Mouse (Mus musculus): ENCODE results near the gene Tab3. TPM values are rescaled to one million over a fixed set of nuclear protein-coding genes. Genes with fewer than 3 reads are reported as not detected.

Tab3 gene
- polyA plus RNA-seq, 1 experiment from 2014 or later: 6.2 TPM

DNA sequence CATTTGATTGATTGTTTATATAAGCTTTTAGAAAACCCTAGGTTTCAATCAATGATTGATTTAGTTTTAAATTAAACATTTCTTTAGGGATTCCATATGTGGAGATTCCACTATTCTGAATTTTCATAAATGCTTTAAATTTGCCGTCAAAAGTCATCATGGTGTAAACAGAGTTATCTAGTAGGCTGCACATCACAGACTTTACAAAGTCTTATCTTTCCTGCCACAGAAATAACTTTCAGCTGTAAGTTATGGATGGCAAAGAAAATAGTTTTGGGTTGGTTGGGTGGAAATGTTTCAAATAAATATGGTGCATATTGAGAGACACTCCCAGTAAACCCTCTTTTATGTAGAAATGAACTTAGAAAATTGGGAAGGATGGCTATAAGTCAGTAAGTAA is 8.7 kb downstream of the Tab3 start:
- H3K27me3 ChIP-seq (replicated peaks; ENCODE audit: control insufficient read depth, insufficient read depth, low read length): no peaks in the 10 kb centered on the region
- H3K9me3 ChIP-seq (ENCODE audit: control insufficient read depth, low read length): no peaks in the 10 kb centered on the region
- no peak for ATAC-seq (replicated peaks; ENCODE audit: low FRiP score, low TSS enrichment, low read depth)
- no peak overlapping the region for H3K4me3 ChIP-seq (ENCODE audit: low read depth, low read length)
- H3K4me2 ChIP-seq (ENCODE audit: low read length): no peak overlapping the region
- no peaks in the 10 kb centered on the region for H3K36me3 ChIP-seq (ENCODE audit: control insufficient read depth, insufficient read depth, low read length)
- no peaks in the 10 kb centered on the region for H3K4me1 ChIP-seq (replicated peaks; ENCODE audit: control insufficient read depth, insufficient read depth, low read length)
- H3K9ac ChIP-seq (ENCODE audit: low read length): no peak overlapping the region
- WGBS: 78% methylated on average over 1 of the region's 1 CpGs
- no peak for DNase-seq (ENCODE audit: low spot score)
- H3K27ac ChIP-seq (ENCODE audit: low read depth): no peak overlapping the region

DNA sequence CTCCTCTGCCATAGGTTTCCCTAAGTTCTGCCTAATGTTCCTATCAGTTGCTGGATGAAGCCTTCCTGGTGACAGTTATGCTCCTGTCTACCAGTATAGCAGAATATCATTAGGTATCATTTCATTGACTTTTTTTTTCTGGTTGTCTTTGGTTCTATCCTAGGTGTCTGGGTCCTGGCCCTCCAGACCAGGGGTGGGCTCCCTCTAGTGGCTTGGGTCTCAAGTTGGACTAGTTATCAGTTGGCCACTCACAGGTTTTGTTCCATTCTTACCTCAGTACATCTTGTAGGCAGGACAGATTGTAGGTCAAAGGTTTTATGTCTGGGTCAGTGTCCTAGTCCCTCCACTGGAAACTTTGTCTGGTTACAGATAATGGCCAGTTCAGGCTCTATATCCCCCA is 11.8 kb downstream of the Tab3 start:
- H3K27ac ChIP-seq (ENCODE audit: low read depth): no peak overlapping the region
- no peak for ATAC-seq (replicated peaks; ENCODE audit: low FRiP score, low TSS enrichment, low read depth)

DNA sequence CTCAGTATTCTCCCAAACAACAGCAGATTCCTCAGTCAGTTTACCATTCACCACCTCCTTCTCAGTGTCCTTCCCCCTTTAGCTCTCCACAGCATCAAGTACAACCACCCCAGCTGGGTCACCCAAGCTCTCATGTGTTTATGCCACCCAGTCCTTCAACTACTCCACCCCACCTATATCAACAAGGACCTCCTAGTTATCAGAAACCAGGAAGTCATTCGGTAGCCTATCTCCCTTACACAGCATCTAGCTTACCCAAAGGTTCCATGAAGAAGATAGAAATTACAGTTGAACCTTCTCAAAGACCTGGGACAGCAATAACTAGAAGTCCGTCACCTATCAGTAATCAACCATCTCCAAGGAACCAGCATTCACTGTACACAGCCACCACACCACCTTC is 40.9 kb downstream of the Tab3 start:
- H3K9me3 ChIP-seq (ENCODE audit: control insufficient read depth, low read length): no peaks in the 10 kb centered on the region
- no peak overlapping the region for H3K9ac ChIP-seq (ENCODE audit: low read length)
- peaks cover 13% of the 10 kb centered on the region; the same call in 1 of the 2 replicates for H3K36me3 ChIP-seq (ENCODE audit: control insufficient read depth, insufficient read depth, low read length)
- WGBS: 95% methylated on average over 2 of the region's 2 CpGs
- H3K27me3 ChIP-seq (replicated peaks; ENCODE audit: control insufficient read depth, insufficient read depth, low read length): no peaks in the 10 kb centered on the region
- DNase-seq (ENCODE audit: low spot score): no peak
- H3K4me1 ChIP-seq (replicated peaks; ENCODE audit: control insufficient read depth, insufficient read depth, low read length): no peaks in the 10 kb centered on the region
- no peak overlapping the region for H3K27ac ChIP-seq (ENCODE audit: low read depth)
- ATAC-seq (replicated peaks; ENCODE audit: low FRiP score, low TSS enrichment, low read depth): no peak
- H3K4me2 ChIP-seq (ENCODE audit: low read length): no peak overlapping the region
- H3K4me3 ChIP-seq (ENCODE audit: low read depth, low read length): no peak overlapping the region

More for the DNA sequence above, 11.8 kb downstream of the Tab3 start:
- Histone ChIP-seq H3K9me3 (ENCODE audit: control insufficient read depth, low read length) (no peaks in the 10 kb centered on the region), H3K36me3 (ENCODE audit: control insufficient read depth, insufficient read depth, low read length) (no peaks in the 10 kb centered on the region), H3K27me3 (replicated peaks; ENCODE audit: control insufficient read depth, insufficient read depth, low read length) (no peaks in the 10 kb centered on the region), H3K4me1 (replicated peaks; ENCODE audit: control insufficient read depth, insufficient read depth, low read length) (no peaks in the 10 kb centered on the region), H3K9ac (ENCODE audit: low read length) (no peak overlapping the region), H3K4me2 (ENCODE audit: low read length) (no peak overlapping the region), H3K4me3 (ENCODE audit: low read depth, low read length) (no peak overlapping the region)
- no peak for DNase-seq (ENCODE audit: low spot score)

DNA sequence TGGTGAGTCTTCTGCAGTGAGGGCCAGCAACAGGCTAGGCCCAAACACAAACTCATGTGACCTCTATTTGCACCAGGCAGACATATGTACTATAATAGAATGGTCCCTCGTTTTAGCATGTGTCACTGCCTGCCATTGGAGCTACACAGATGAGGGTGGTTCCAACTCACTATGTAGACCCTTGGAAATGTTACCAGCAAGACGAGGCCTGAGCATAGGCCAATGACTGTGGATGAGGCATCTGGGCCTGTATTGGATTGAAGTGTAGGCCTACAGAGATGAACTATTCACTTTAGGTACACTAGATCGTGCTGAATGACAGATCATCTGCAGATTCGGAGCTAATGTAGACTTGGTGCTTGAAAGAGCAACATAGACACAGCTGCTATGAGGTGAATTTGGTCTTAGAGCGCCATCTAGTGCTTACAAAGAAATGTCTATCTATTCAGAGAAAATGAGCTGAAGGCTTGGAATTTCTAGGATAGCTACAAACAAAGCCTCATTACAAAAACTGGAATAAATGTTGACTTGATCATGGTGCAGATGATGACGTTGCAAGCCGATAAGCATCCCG is 72.5 kb downstream of the Tab3 start:
- DNase-seq (ENCODE audit: low spot score): no peak
- 36% methylated on average over 8 of the region's 8 CpGs for WGBS

DNA sequence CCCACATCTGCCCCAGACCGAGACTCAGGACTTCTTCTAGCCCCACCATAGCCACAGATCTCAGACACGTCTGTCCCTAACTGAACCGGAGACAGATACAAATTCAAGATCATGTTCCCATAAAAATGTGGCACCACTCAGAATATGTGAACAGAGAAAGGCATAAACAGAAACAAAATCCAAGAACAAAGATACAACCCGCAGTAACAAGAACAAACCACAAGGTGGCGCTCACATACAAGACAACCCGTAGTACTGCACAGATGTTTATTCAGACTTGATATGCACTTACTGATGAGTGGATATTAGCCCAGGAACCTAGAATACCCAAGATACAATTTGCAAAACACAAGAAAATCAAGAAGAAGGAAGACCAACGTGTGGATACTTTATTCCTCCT is 103.0 kb downstream of the Tab3 start:
- H3K9ac ChIP-seq (ENCODE audit: low read length): no peak overlapping the region
- H3K9me3 ChIP-seq (ENCODE audit: control insufficient read depth, low read length): no peaks in the 10 kb centered on the region
- peak; percentile 54 for DNase-seq (ENCODE audit: low spot score)
- ATAC-seq (replicated peaks; ENCODE audit: low FRiP score, low TSS enrichment, low read depth): no peak
- no peak overlapping the region for H3K27ac ChIP-seq (ENCODE audit: low read depth)
- H3K4me3 ChIP-seq (ENCODE audit: low read depth, low read length): no peak overlapping the region
- no peak overlapping the region for H3K4me2 ChIP-seq (ENCODE audit: low read length)
- no peaks in the 10 kb centered on the region for H3K36me3 ChIP-seq (ENCODE audit: control insufficient read depth, insufficient read depth, low read length)
- H3K4me1 ChIP-seq (replicated peaks; ENCODE audit: control insufficient read depth, insufficient read depth, low read length): no peaks in the 10 kb centered on the region
- H3K27me3 ChIP-seq (replicated peaks; ENCODE audit: control insufficient read depth, insufficient read depth, low read length): no peaks in the 10 kb centered on the region
- 22% methylated on average over 7 of the region's 7 CpGs for WGBS

More for the DNA sequence above, 72.5 kb downstream of the Tab3 start:
- Histone ChIP-seq H3K4me3 (ENCODE audit: low read depth, low read length) (no peak overlapping the region), H3K36me3 (ENCODE audit: control insufficient read depth, insufficient read depth, low read length) (no peaks in the 10 kb centered on the region), H3K9ac (ENCODE audit: low read length) (no peak overlapping the region), H3K4me1 (replicated peaks; ENCODE audit: control insufficient read depth, insufficient read depth, low read length) (no peaks in the 10 kb centered on the region), H3K27me3 (replicated peaks; ENCODE audit: control insufficient read depth, insufficient read depth, low read length) (no peaks in the 10 kb centered on the region), H3K9me3 (ENCODE audit: control insufficient read depth, low read length) (no peaks in the 10 kb centered on the region), H3K4me2 (ENCODE audit: low read length) (no peak overlapping the region), H3K27ac (ENCODE audit: low read depth) (no peak overlapping the region)
- no peak for ATAC-seq (replicated peaks; ENCODE audit: low FRiP score, low TSS enrichment, low read depth)

DNA sequence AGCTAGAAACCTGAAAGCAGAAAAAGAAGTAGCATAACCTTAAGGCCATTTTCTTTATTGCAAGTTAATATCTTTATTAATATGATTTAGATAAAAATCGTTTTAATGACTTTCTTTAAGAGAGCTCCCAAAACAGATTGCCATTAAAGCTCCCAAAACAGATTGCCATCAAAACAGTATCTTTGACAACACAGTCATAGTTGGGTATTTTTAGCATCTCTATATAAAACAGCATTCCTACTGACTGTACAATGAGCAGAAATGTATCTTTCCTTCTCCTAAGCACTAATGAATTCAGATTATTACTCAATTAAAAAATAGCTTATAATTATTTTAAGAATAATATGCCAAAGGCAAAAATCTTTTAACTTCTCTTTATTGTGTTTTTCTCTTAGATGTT is 108.3 kb downstream of the Tab3 start:
- H3K27me3 ChIP-seq (replicated peaks; ENCODE audit: control insufficient read depth, insufficient read depth, low read length): no peaks in the 10 kb centered on the region
- ATAC-seq (replicated peaks; ENCODE audit: low FRiP score, low TSS enrichment, low read depth): no peak
- WGBS: 54% methylated on average over 1 of the region's 1 CpGs

DNA sequence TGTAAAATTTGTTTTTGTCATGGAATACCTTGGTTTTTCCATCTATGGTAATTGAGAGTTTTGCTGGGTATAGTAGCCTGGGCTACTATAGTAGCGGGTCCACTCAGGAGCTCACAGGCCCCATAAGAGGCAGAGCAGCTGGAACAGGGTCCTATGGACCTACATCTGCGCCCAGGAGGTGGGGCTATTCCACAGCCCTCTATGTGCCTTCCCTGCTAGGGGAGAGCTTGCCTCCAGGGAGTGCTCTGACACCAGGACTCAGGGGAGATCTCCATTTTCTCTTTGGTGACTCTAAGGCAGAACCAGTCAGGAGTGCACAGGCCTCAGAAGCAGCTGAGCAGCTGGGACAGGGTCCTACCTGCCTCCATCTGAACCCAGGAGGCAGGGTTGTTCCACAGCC is 109.9 kb downstream of the Tab3 start:
- 63% methylated on average over 2 of the region's 2 CpGs for WGBS
- H3K27ac ChIP-seq (ENCODE audit: low read depth): no peak overlapping the region
- no peaks in the 10 kb centered on the region for H3K4me1 ChIP-seq (replicated peaks; ENCODE audit: control insufficient read depth, insufficient read depth, low read length)
- H3K4me2 ChIP-seq (ENCODE audit: low read length): no peak overlapping the region
- DNase-seq (ENCODE audit: low spot score) (no peak), ATAC-seq (replicated peaks; ENCODE audit: low FRiP score, low TSS enrichment, low read depth) (no peak)
- no peak overlapping the region for H3K9ac ChIP-seq (ENCODE audit: low read length)
- H3K9me3 ChIP-seq (ENCODE audit: control insufficient read depth, low read length): no peaks in the 10 kb centered on the region
- H3K4me3 ChIP-seq (ENCODE audit: low read depth, low read length): no peak overlapping the region
- no peaks in the 10 kb centered on the region for H3K27me3 ChIP-seq (replicated peaks; ENCODE audit: control insufficient read depth, insufficient read depth, low read length)
- no peaks in the 10 kb centered on the region for H3K36me3 ChIP-seq (ENCODE audit: control insufficient read depth, insufficient read depth, low read length)

More for the DNA sequence above, 108.3 kb downstream of the Tab3 start:
- H3K27ac ChIP-seq (ENCODE audit: low read depth): no peak overlapping the region
- no peaks in the 10 kb centered on the region for H3K9me3 ChIP-seq (ENCODE audit: control insufficient read depth, low read length)
- no peaks in the 10 kb centered on the region for H3K4me1 ChIP-seq (replicated peaks; ENCODE audit: control insufficient read depth, insufficient read depth, low read length)
- no peak overlapping the region for H3K9ac ChIP-seq (ENCODE audit: low read length)
- no peak for DNase-seq (ENCODE audit: low spot score)
- no peak overlapping the region for H3K4me3 ChIP-seq (ENCODE audit: low read depth, low read length)
- H3K36me3 ChIP-seq (ENCODE audit: control insufficient read depth, insufficient read depth, low read length): no peaks in the 10 kb centered on the region
- H3K4me2 ChIP-seq (ENCODE audit: low read length): no peak overlapping the region

Small RNAs within 50 kb of the gene (microRNA-seq; reads per million reads assigned to microRNA genes)
- not detected for gene Gm44378

Other genes with a start within 250 kb of the Tab3 start
- gene Gk, start 202.8 kb downstream of the Tab3 start, polyA plus RNA-seq (2014; fragmentation: Nextera tagmentation; extraction: Ambion mirVana): 8.8 and 9.2 TPM in 2 replicates